Mouse (Mus musculus) naive thymus-derived CD4-positive, alpha-beta T cell, adult 5 months (primary cell): Measurements from ENCODE around the gene Pars2. TPM values are rescaled to one million over a fixed set of nuclear protein-coding genes. Genes with fewer than 3 reads are reported as not detected.

Source experiments
- polyA plus RNA-seq: library from polyadenylated mRNA; unstranded; fragments of 100-300 nt; shearing (Covaris generic); gene quantifications from one replicate; pipeline ENCODE4 v1.2.1, GENCODE M21; 2017

Pars2 gene
- polyA plus RNA-seq, result 4.9 TPM

GRCm38 (mm10) chr4:106650833-106651527, at the start of gene Pars2:
TSS of gene Pars2 (plus strand) at chr4:106651069.

GRCm38 (mm10) chr4:106617056-106617455, 33.8 kb upstream of the Pars2 start, which contains the start of gene Lexm:
TSS of gene Lexm (minus strand) at chr4:106617241.

DNA sequence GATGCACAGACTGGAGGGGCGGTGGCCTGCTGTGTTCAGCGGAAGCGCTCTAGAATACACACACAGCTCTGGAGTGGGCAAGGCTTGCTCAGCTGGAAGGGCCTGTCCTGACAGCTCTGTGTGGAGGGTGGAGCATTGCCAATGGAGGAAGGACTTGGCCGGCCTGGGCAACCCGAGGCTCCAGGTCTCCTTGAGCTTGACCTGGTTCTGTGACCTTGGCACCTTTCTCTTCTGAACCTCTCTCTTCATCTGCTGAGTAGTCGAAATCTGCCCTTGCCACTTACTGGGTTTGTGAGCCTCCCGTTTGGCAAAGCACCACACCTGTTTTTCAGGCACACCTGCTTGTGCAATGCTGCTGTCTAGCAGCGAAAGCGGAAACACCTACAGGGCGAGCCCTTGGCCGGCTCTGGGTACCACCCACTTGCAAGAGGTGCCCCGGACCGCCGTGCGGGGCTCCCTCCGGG, 28.8 kb upstream of the Pars2 start, which contains the start of gene Ttc22:
TSS of gene Ttc22 (plus strand) at position 403 of the 464 bp plus-strand sequence.

DNA sequence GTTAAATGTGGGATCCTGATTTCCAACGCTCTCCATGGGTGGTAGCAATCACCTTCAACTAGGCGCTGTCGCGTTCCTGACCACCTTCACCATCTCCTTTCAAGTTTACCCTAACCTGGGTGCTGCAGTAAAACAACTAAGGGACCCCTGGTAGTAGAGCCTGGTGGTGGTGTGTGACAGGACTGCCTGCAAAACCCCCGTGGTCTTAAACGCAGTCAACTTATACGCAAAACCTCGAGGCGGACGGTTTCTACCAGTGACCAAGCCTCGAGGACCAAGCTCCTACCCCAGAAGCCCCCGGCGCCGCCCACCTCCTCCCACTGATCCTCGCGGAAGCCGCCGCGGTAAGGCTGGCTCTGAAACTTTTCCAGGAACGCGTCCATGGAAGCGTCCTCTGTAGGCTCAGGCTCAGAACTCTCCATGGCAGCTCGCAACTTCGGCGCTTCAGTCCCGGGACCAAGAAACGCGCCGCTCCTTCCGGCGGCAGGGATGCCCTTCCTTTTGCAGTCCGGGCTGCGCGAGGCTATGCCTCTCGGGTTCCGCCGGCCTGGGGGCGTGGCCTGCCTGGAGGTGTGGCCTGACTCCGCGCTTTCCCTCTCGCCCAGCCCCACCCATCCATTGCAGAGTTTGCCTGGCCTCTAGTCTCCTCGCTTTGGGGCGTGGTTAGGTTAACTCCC, 27.7 kb downstream of the Pars2 start, which contains the start of gene Ttc4:
TSS of gene Ttc4 (minus strand) at position 503 of the 677 bp plus-strand sequence.

Other genes with a start within 250 kb of the Pars2 start
- gene Pcsk9, start 186.7 kb upstream of the Pars2 start, polyA plus RNA-seq, result 0.10 TPM
- gene Bsnd, start 158.8 kb upstream of the Pars2 start, polyA plus RNA-seq, result not detected
- gene Dhcr24, start 90.0 kb upstream of the Pars2 start, polyA plus RNA-seq, result 2.2 TPM
- gene Lexm, start 33.8 kb upstream of the Pars2 start, polyA plus RNA-seq, result not detected
- not detected for gene Ttc22, start 28.6 kb upstream of the Pars2 start, polyA plus RNA-seq
- gene Ttc4, start 27.9 kb downstream of the Pars2 start, polyA plus RNA-seq, result 48.9 TPM
- gene Mroh7, start 79.9 kb downstream of the Pars2 start, polyA plus RNA-seq, result not detected
- not detected for gene Fam151a, start 82.8 kb downstream of the Pars2 start, polyA plus RNA-seq
- gene Acot11, start 153.9 kb downstream of the Pars2 start, polyA plus RNA-seq, result 5.1 TPM